Mouse (Mus musculus): ENCODE results near the gene Krtap4-7. TPM values are rescaled to one million over a fixed set of nuclear protein-coding genes. Genes with fewer than 3 reads are reported as not detected.
"Not testable (repeated sequence)": the region's sequence is repeated elsewhere in the genome, so short reads cannot be mapped to it uniquely, and the experiment has no call there.

Gene Krtap4-7
- total RNA-seq, 2 experiments from 2014 or later, result not detected

- no peak for DNase-seq
- intact Hi-C loops (cut with DNase I), result no loop called here
Observed at GRCm38 (mm10) chr11:99609126-99609525, 34.8 kb downstream of the Krtap4-7 start.

- intact Hi-C loops (cut with DNase I), result not testable (repeated sequence)
Observed at GRCm38 (mm10) chr11:99603208-99603607, 40.7 kb downstream of the Krtap4-7 start, which contains the start of gene Gm11938. Gm11938 (minus strand) TSS chr11:99603308.

GRCm38 (mm10) chr11:99597742-99598141 is 46.1 kb downstream of the Krtap4-7 start, which contains the start of gene Krtap9-3:
Krtap9-3 (minus strand) TSS chr11:99598105.
- DNase-seq; intact Hi-C loops (cut with DNase I): not testable (repeated sequence)

More at GRCm38 (mm10) chr11:99603208-99603607, 40.7 kb downstream of the Krtap4-7 start, which contains the start of gene Gm11938:
- DNase-seq, result not testable (repeated sequence)

Other genes with a start within 250 kb of the Krtap4-7 start
- not detected for gene Krt12, start 221.8 kb downstream of the Krtap4-7 start, total RNA-seq (2021)
- gene Krt20, start 205.9 kb downstream of the Krtap4-7 start, total RNA-seq (2021), result under 1 TPM; 0.26 to 0.30 TPM
- under 1 TPM in 1 of 2 experiments, not detected in 1; 0.17 TPM for gene Krt23, start 151.0 kb downstream of the Krtap4-7 start, total RNA-seq (2021)
- gene Krt39, start 122.8 kb downstream of the Krtap4-7 start, total RNA-seq (2021), result not detected
- not detected for gene Krt40, start 100.9 kb downstream of the Krtap4-7 start, total RNA-seq (2021)
- gene Krtap3-3, start 93.2 kb downstream of the Krtap4-7 start, total RNA-seq (2021), result not detected
- gene Krtap3-2, start 87.2 kb downstream of the Krtap4-7 start, total RNA-seq (2021), result not detected
- not detected for gene Gm11939, start 84.6 kb downstream of the Krtap4-7 start, total RNA-seq (2021)
- not detected for gene Krtap3-1, start 77.5 kb downstream of the Krtap4-7 start, total RNA-seq (2021)
- not detected for gene Krtap1-5, start 63.1 kb downstream of the Krtap4-7 start, total RNA-seq (2021)
- gene Krtap1-4, start 60.4 kb downstream of the Krtap4-7 start, total RNA-seq (2021), result not detected
- gene Krtap1-3, start 52.8 kb downstream of the Krtap4-7 start, total RNA-seq (2021), result not detected
- not detected for gene Krtap9-3, start 46.0 kb downstream of the Krtap4-7 start, total RNA-seq (2021)
- not detected for gene Gm11938, start 40.8 kb downstream of the Krtap4-7 start, total RNA-seq (2021)
- gene Gm11937, start 33.9 kb downstream of the Krtap4-7 start, total RNA-seq (2021), result not detected
- not detected for gene Krtap2-4, start 29.2 kb downstream of the Krtap4-7 start, total RNA-seq (2021)
- gene Gm11562, start 23.7 kb downstream of the Krtap4-7 start, total RNA-seq (2021), result not detected
- not detected for gene Krtap4-1, start 15.9 kb downstream of the Krtap4-7 start, total RNA-seq (2021)
- not detected for gene Krtap4-2, start 9.0 kb downstream of the Krtap4-7 start, total RNA-seq (2021)
- not detected for gene Gm11555, start 6.1 kb upstream of the Krtap4-7 start, total RNA-seq (2021)
- gene Gm11563, start 14.9 kb upstream of the Krtap4-7 start, total RNA-seq (2021), result not detected
- not detected for gene Krtap4-6, start 21.9 kb upstream of the Krtap4-7 start, total RNA-seq (2021)
- not detected for gene Gm14190, start 46.7 kb upstream of the Krtap4-7 start, total RNA-seq (2021)
- not detected for gene Gm14180, start 90.2 kb upstream of the Krtap4-7 start, total RNA-seq (2021)
- not detected for gene Gm11595, start 128.8 kb upstream of the Krtap4-7 start, total RNA-seq (2021)
- gene Krtap4-8, start 136.6 kb upstream of the Krtap4-7 start, total RNA-seq (2021), result not detected
- gene Krtap4-9, start 141.1 kb upstream of the Krtap4-7 start, total RNA-seq (2021), result not detected
- not detected for gene Gm11596, start 149.4 kb upstream of the Krtap4-7 start, total RNA-seq (2021)
- not detected for gene Gm11569, start 154.8 kb upstream of the Krtap4-7 start, total RNA-seq (2021)
- gene Gm11554, start 160.4 kb upstream of the Krtap4-7 start, total RNA-seq (2021), result not detected
- not detected for gene Krtap4-13, start 165.8 kb upstream of the Krtap4-7 start, total RNA-seq (2021)
- not detected for gene Gm11564, start 171.6 kb upstream of the Krtap4-7 start, total RNA-seq (2021)
- gene 2300003K06Rik, start 194.0 kb upstream of the Krtap4-7 start, total RNA-seq (2021), result not detected
- not detected for gene Krtap4-16, start 207.5 kb upstream of the Krtap4-7 start, total RNA-seq (2021)
- gene Gm11568, start 213.8 kb upstream of the Krtap4-7 start, total RNA-seq (2021), result not detected
- gene Gm11559, start 220.4 kb upstream of the Krtap4-7 start, total RNA-seq (2021), result not detected
- not detected for gene Krtap9-1, start 229.3 kb upstream of the Krtap4-7 start, total RNA-seq (2021)
- gene Gm11567, start 235.1 kb upstream of the Krtap4-7 start, total RNA-seq (2021), result not detected